Mouse (Mus musculus) left cerebral cortex, postnatal 36 days (tissue): ENCODE measurements around the gene Eaf1. TPM values are rescaled to one million over a fixed set of nuclear protein-coding genes. Genes with fewer than 3 reads are reported as not detected.

ENCODE experiments used
- total RNA-seq, 2 experiments: library from RNA; stranded (reverse); gene quantifications; 2 replicates each; pipeline ENCODE4 v1.2.3; 2021

The Eaf1 gene
- total RNA-seq, 2 experiments from 2014 or later = 12.4 to 13.8 TPM

Other genes with a start within 250 kb of the Eaf1 start
- 1 to 10 TPM; 4.4 to 4.6 TPM for gene Phf7, start 243.1 kb upstream of the Eaf1 start, total RNA-seq
- 100 to 1,000 TPM; 144 to 148 TPM for gene Bap1, start 242.9 kb upstream of the Eaf1 start, total RNA-seq
- gene Dnah1, start 170.5 kb upstream of the Eaf1 start, total RNA-seq = 1 to 10 TPM; 4.7 to 4.9 TPM
- 10 to 100 TPM; 31.0 to 39.9 TPM for gene Capn7, start 157.8 kb upstream of the Eaf1 start, total RNA-seq
- gene Sh3bp5, start 58.3 kb upstream of the Eaf1 start, total RNA-seq = 10 to 100 TPM; 60.1 to 60.2 TPM
- gene Mettl6, start 641 bp downstream of the Eaf1 start, total RNA-seq = 10 to 100 TPM; 29.7 to 35.1 TPM
- 1 to 10 TPM; 1.4 to 2.6 TPM for gene Colq, start 96.9 kb downstream of the Eaf1 start, total RNA-seq
- gene Gm49387, start 146.5 kb downstream of the Eaf1 start, total RNA-seq = under 1 TPM in 1 of 2 experiments, not detected in 1; 0.44 TPM
- 1 to 10 TPM; 7.8 to 9.2 TPM for gene Btd, start 146.6 kb downstream of the Eaf1 start, total RNA-seq
- 1 to 10 TPM; 6.1 to 6.3 TPM for gene Hacl1, start 146.9 kb downstream of the Eaf1 start, total RNA-seq